Mouse (Mus musculus) heart, postnatal 10 days (tissue): ENCODE data around the gene Pga5. TPM values are rescaled to one million over a fixed set of nuclear protein-coding genes. Genes with fewer than 3 reads are reported as not detected.
A peak's percentile ranks its signal among the peaks of the same experiment; 100 is the strongest.

Source experiments
- DNase-seq, 2 experiments: peaks; one replicate each; pipeline ENCODE4 v3.0.0; 2021
- intact Hi-C: fragments of 180-260 bp; cut with DNase I; formaldehyde crosslinking; loops from one replicate; pipeline ENCODE4 v1.15.1; 2025
- total RNA-seq, 2 experiments: library from RNA; stranded (reverse); gene quantifications; 2 replicates each; pipeline ENCODE4 v1.2.3; 2021

Gene Pga5
- total RNA-seq, result not detected

GRCm38 (mm10) chr19:10677915-10678771 lies at the start of gene Pga5:
TSS of gene Pga5 (minus strand) at chr19:10678071.
- intact Hi-C loops, result loop anchor here (1.0 kb wide), 1 partner anchor 31 kb away; no protein-coding TSS in a partner anchor
- peak; percentile 79 to 91 for DNase-seq

GRCm38 (mm10) chr19:10724629-10725363 lies 46.9 kb upstream of the Pga5 start:
- DNase-seq, result no peak
- intact Hi-C loops, result no loop called here

GRCm38 (mm10) chr19:10723649-10724048 lies 45.8 kb upstream of the Pga5 start:
- DNase-seq, result no peak
- intact Hi-C loops, result no loop called here

GRCm38 (mm10) chr19:10723084-10723483 lies 45.2 kb upstream of the Pga5 start:
- DNase-seq, result no peak
- intact Hi-C loops, result no loop called here

- DNase-seq, result no peak
- intact Hi-C loops, result no loop called here
Observed at GRCm38 (mm10) chr19:10721064-10721463, 43.2 kb upstream of the Pga5 start.

GRCm38 (mm10) chr19:10720524-10720923 lies 42.7 kb upstream of the Pga5 start:
- intact Hi-C loops, result no loop called here
- no peak for DNase-seq

GRCm38 (mm10) chr19:10719751-10720150 lies 41.9 kb upstream of the Pga5 start:
- no peak for DNase-seq
- intact Hi-C loops, result loop anchor here (5.0 kb wide), 1 partner anchor 63 kb away; no protein-coding TSS in a partner anchor

GRCm38 (mm10) chr19:10718251-10718775 lies 40.4 kb upstream of the Pga5 start:
- peak in 1 of 2 experiments; percentile 57 for DNase-seq
- intact Hi-C loops, result loop anchor here (5.0 kb wide), 1 partner anchor 64 kb away; no protein-coding TSS in a partner anchor

GRCm38 (mm10) chr19:10715476-10715875 lies 37.6 kb upstream of the Pga5 start:
- intact Hi-C loops, result loop anchor here (2.0 to 5.0 kb wide), 2 partner anchors 67 to 243 kb away; no protein-coding TSS in a partner anchor
- no peak for DNase-seq

- DNase-seq, result peak; percentile 78 to 88
- intact Hi-C loops, result loop anchor here (1.0 to 5.0 kb wide), 4 partner anchors 67 to 262 kb away; no protein-coding TSS in a partner anchor
Observed at GRCm38 (mm10) chr19:10714682-10715475, 37.0 kb upstream of the Pga5 start.

- DNase-seq, result no peak
- intact Hi-C loops, result loop anchor here (1.0 to 5.0 kb wide), 3 partner anchors 117 to 263 kb away; no protein-coding TSS in a partner anchor
Observed at GRCm38 (mm10) chr19:10714168-10714567, 36.3 kb upstream of the Pga5 start.

- no peak for DNase-seq
- intact Hi-C loops, result loop anchor here (5.0 kb wide), 1 partner anchor 264 kb away; no protein-coding TSS in a partner anchor
Observed at GRCm38 (mm10) chr19:10713551-10713950, 35.7 kb upstream of the Pga5 start.

- DNase-seq, result no peak
- intact Hi-C loops, result loop anchor here (5.0 kb wide), 1 partner anchor 265 kb away; no protein-coding TSS in a partner anchor
Observed at GRCm38 (mm10) chr19:10712646-10713045, 34.8 kb upstream of the Pga5 start.

- intact Hi-C loops, result loop anchor here (5.0 kb wide), 1 partner anchor 265 kb away; no protein-coding TSS in a partner anchor
- no peak for DNase-seq
Observed at GRCm38 (mm10) chr19:10712194-10712593, 34.3 kb upstream of the Pga5 start.

GRCm38 (mm10) chr19:10710751-10711150 lies 32.9 kb upstream of the Pga5 start:
- intact Hi-C loops, result loop anchor here (5.0 kb wide), 1 partner anchor 267 kb away; no protein-coding TSS in a partner anchor
- DNase-seq, result no peak

GRCm38 (mm10) chr19:10710088-10710511 lies 32.2 kb upstream of the Pga5 start:
- DNase-seq, result peak; percentile 77 to 83
- intact Hi-C loops, result loop anchor here (5.0 kb wide), 1 partner anchor 267 kb away; no protein-coding TSS in a partner anchor

GRCm38 (mm10) chr19:10709360-10710087 lies 31.7 kb upstream of the Pga5 start:
- peak; percentile 98 to 99 for DNase-seq
- intact Hi-C loops, result loop anchor here (1.0 to 5.0 kb wide), 4 partner anchors 31 to 268 kb away; partner anchors contain the start of gene Pga5

- intact Hi-C loops, result loop anchor here (1.0 to 5.0 kb wide), 3 partner anchors 31 to 252 kb away; partner anchors contain the start of gene Pga5
Observed at GRCm38 (mm10) chr19:10708900-10709299, 31.0 kb upstream of the Pga5 start.

GRCm38 (mm10) chr19:10707881-10708280 lies 30.0 kb upstream of the Pga5 start:
- intact Hi-C loops, result loop anchor here (2.0 to 5.0 kb wide), 2 partner anchors 41 to 253 kb away; no protein-coding TSS in a partner anchor
- DNase-seq, result no peak

More at GRCm38 (mm10) chr19:10708900-10709299, 31.0 kb upstream of the Pga5 start:
- no peak for DNase-seq
